Mouse (Mus musculus) liver, adult 2 months (tissue): Measurements from ENCODE around the gene Scyl3.

ENCODE experiments used
- CTCF ChIP-seq: fragments of 200-500 bp; IDR thresholded peaks from 2 replicates; pipeline ENCODE4 v1.5.1; 2011; ENCODE audit warnings: low read depth, low read length, control low read depth
- POLR2A ChIP-seq: fragments of 200-500 bp; IDR thresholded peaks from 2 replicates; pipeline ENCODE4 v1.6.1; 2011; ENCODE audit warnings: low read length, control low read depth; ENCODE audit not compliant: insufficient read depth; ENCODE audit errors: extremely low read depth

DNA sequence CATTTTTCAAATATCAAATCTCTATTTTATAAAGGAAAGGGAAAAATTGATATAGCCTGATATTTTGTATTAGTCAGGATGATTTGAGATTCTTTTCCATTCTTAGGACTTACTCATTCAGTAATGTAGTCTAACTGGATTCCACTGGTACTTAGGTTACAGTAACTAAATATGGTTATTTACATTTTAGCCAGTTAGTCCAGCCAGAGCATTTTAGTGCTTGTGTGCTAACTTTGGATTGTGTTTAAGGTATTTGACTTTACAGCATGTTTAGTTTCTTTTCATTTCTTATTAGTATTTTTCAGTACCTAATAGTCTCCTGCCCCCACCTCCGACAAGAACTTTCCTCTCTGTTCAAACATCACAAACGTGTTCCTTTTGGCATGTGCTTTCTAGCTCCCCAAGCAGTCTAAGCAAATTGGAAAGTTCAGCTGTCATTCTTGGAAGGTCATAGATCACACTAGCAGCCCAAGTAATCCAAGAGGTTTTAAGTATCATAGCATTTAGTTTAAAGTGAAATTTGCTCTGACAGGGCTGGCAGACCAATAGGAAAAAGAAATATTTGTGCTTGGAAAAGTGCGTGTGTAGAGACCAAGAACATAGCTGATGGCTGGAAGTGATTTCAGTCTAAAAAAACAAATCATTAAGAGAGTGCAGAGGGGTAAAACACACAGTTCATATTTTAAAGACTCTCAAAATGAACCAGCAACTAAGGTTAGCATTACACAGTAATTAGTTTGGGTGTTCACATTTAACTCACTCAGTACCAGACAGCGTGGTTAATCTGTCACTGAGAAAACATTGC, 21.7 kb upstream of the Scyl3 start:
- TF ChIP-seq POLR2A, result no peak
- TF ChIP-seq CTCF, result no peak
